ENCODE assay signal across 13 mouse cellular contexts in the genomic region with DNA sequence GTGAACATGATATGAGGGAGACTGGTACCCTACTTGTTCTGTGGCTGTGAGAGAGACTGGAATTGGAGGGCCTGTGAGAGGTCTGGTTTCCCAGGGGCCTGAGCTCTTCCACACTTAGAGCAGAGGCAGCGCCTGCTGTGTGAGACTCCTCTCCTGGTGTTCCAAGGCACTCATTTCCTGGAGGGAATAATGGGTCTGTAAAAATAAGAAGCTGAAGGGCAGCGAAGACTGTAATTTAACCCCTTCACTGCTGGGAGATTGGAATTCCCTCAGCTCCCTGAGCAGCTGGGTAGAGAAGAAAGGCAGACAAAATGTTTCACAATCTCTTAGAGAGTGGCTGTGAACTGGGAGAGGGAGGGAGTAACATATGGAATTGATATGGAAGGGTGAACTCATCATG. TPM values are rescaled to one million over a fixed set of nuclear protein-coding genes. Genes with fewer than 3 reads are reported as not detected.
DNase-seq lines count a peak whose midpoint lies in the region; ATAC-seq lines count a peak whose summit lies in the region.
"Had no signal": no experiment of that assay in that cellular context is flagged by ENCODE, and none has a peak within 500 bp of the region (broad histone marks: within the 10 kb centered on the region; RNA-seq: fewer than 3 reads in every experiment).

No protein-coding gene starts in this region.

- peaks cover 6% of the 10 kb centered on the region; the same call in 1 of the 2 replicates for H3K4me1 ChIP-seq in neural tube, embryonic 12.5 days
- H3K4me1 ChIP-seq in forebrain, embryonic 13.5 days = peaks cover 23% of the 10 kb centered on the region
- no peaks in the 10 kb centered on the region; the same call in 1 of the 2 replicates for H3K4me1 ChIP-seq in limb, embryonic 11.5 days (ENCODE audit: control insufficient read depth, insufficient read depth, low read length)

- no peak overlapping the region for H3K4me3 ChIP-seq in neural tube, embryonic 12.5 days
- no peak overlapping the region for H3K4me3 ChIP-seq in forebrain, embryonic 13.5 days
- H3K4me3 ChIP-seq in limb, embryonic 11.5 days (ENCODE audit: low read depth, low read length) = no peak overlapping the region

- H3K9ac ChIP-seq in neural tube, embryonic 12.5 days = no peak overlapping the region
- H3K9ac ChIP-seq in forebrain, embryonic 13.5 days = no peak overlapping the region
- H3K9ac ChIP-seq in limb, embryonic 11.5 days (ENCODE audit: low read length) = no peak overlapping the region

- H3K9me3 ChIP-seq in neural tube, embryonic 12.5 days = no peaks in the 10 kb centered on the region
- no peaks in the 10 kb centered on the region for H3K9me3 ChIP-seq in forebrain, embryonic 13.5 days (replicated peaks)
- H3K9me3 ChIP-seq in limb, embryonic 11.5 days (ENCODE audit: control insufficient read depth, low read length) = no peaks in the 10 kb centered on the region

- 3% methylated on average over 2 of the region's 2 CpGs for WGBS in neural tube, embryonic 12.5 days
- 6% methylated on average over 2 of the region's 2 CpGs for WGBS in forebrain, embryonic 13.5 days
- 6% methylated on average over 2 of the region's 2 CpGs for WGBS in limb, embryonic 11.5 days

- DNase-seq in neural tube, embryonic 10.5 days (ENCODE audit: extremely low spot score, low spot score) = no peak
- DNase-seq in limb, embryonic 11.5 days (ENCODE audit: low spot score) = peak; percentile 49
- no peak for DNase-seq in spleen, adult 18-20 months
- no peak for DNase-seq in urinary bladder, postnatal 36 days (ENCODE audit: low spot score in 2 of 2)
- DNase-seq in cerebellum, adult 8-10 months = no peak
- DNase-seq: cerebellum, adult 11-12 months; kidney, postnatal 10 days had no signal

- peak overlapping the region; percentile 34; the same call in 1 of the 2 replicates for H3K27ac ChIP-seq in neural tube, embryonic 12.5 days
- peak overlapping the region; percentile 60 for H3K27ac ChIP-seq in forebrain, embryonic 13.5 days
- H3K27ac ChIP-seq in limb, embryonic 11.5 days (replicated peaks; ENCODE audit: low read depth, low read length) = no peak overlapping the region

- H3K36me3 ChIP-seq in neural tube, embryonic 12.5 days = peaks cover 11% of the 10 kb centered on the region
- peaks cover 20% of the 10 kb centered on the region for H3K36me3 ChIP-seq in forebrain, embryonic 13.5 days (ENCODE audit: poor library complexity, severe bottlenecking)
- H3K36me3 ChIP-seq in limb, embryonic 11.5 days (ENCODE audit: control insufficient read depth, insufficient read depth, low read length) = no peaks in the 10 kb centered on the region

- ATAC-seq in neural tube, embryonic 12.5 days (ENCODE audit: low FRiP score, low read depth) = no peak
- no peak for ATAC-seq in forebrain, embryonic 13.5 days
- no peak for ATAC-seq in limb, embryonic 11.5 days (ENCODE audit: insufficient number of reproducible peaks, low FRiP score, low TSS enrichment, low read depth)
- ATAC-seq: activated CD4-positive, CD25-positive, alpha-beta regulatory T cell, adult 4 months; CD4-positive, CD25-positive, alpha-beta regulatory T cell, adult 4 months; intestine, embryonic 16.5 days; midbrain, embryonic 16.5 days had no signal

- H3K4me2 ChIP-seq in neural tube, embryonic 12.5 days (replicated peaks) = no peak overlapping the region
- no peak overlapping the region for H3K4me2 ChIP-seq in forebrain, embryonic 13.5 days
- H3K4me2 ChIP-seq in limb, embryonic 11.5 days (ENCODE audit: low read depth, severe bottlenecking) = no peak overlapping the region

- H3K27me3 ChIP-seq in neural tube, embryonic 12.5 days (replicated peaks) = no peaks in the 10 kb centered on the region
- H3K27me3 ChIP-seq in forebrain, embryonic 13.5 days = no peaks in the 10 kb centered on the region
- H3K27me3 ChIP-seq in limb, embryonic 11.5 days (ENCODE audit: control insufficient read depth, insufficient read depth, low read length) = no peaks in the 10 kb centered on the region

RNA-seq across cellular contexts. Expression of a gene that starts 35.4 kb away (rescaled TPM):
- polyA plus RNA-seq in neural tube, embryonic 12.5 days (2016; fragmentation: Nextera tagmentation; extraction: Ambion mirVana) = 28.0 and 31.6 TPM in 2 replicates
- polyA plus RNA-seq in forebrain, embryonic 13.5 days (2015; fragmentation: Nextera tagmentation; extraction: Ambion mirVana) = 30.3 and 32.3 TPM in 2 replicates
- 23.2 and 25.9 TPM in 2 replicates for polyA plus RNA-seq in limb, embryonic 11.5 days (2014; fragmentation: Nextera tagmentation; extraction: Ambion mirVana)

RNA-seq across cellular contexts. Expression of a gene that starts 40.6 kb away (rescaled TPM):
- 252 and 256 TPM in 2 replicates for polyA plus RNA-seq in neural tube, embryonic 12.5 days (2016; fragmentation: Nextera tagmentation; extraction: Ambion mirVana)
- 266 and 272 TPM in 2 replicates for polyA plus RNA-seq in forebrain, embryonic 13.5 days (2015; fragmentation: Nextera tagmentation; extraction: Ambion mirVana)
- polyA plus RNA-seq in limb, embryonic 11.5 days (2014; fragmentation: Nextera tagmentation; extraction: Ambion mirVana) = 343 and 367 TPM in 2 replicates

RNA-seq across cellular contexts. Expression of a gene that starts 41.8 kb away (rescaled TPM):
- polyA plus RNA-seq in neural tube, embryonic 12.5 days (2016; fragmentation: Nextera tagmentation; extraction: Ambion mirVana) = 55.9 and 59.2 TPM in 2 replicates
- 24.9 and 27.5 TPM in 2 replicates for polyA plus RNA-seq in forebrain, embryonic 13.5 days (2015; fragmentation: Nextera tagmentation; extraction: Ambion mirVana)
- 0.56 and 0.60 TPM in 2 replicates for polyA plus RNA-seq in limb, embryonic 11.5 days (2014; fragmentation: Nextera tagmentation; extraction: Ambion mirVana)

Comparison
In these comparisons a context has a peak if more than half of its experiments do, and no peak if none do; other contexts are left out.
1. RNA of a gene that starts 41.8 kb away (polyA plus RNA-seq): 55.9 to 59.2 TPM in neural tube, embryonic 12.5 days and 24.9 to 27.5 TPM in forebrain, embryonic 13.5 days; 0.56 to 0.60 TPM in limb, embryonic 11.5 days; every median in the first group is over 10 times any median in the second.